Mouse (Mus musculus) megakaryocyte, embryonic 14.5 days (primary cell): Measurements from ENCODE around the gene Cdyl2.

ENCODE experiments used
- FLI1 ChIP-seq: IDR thresholded peaks from 2 replicates; pipeline ENCODE4 v1.6.1; 2012; ENCODE audit warnings: low read length, inconsistent platforms, mixed read lengths
- GATA1 ChIP-seq: IDR thresholded peaks from 3 replicates; pipeline ENCODE4 v1.6.1; 2012; ENCODE audit warnings: mixed read lengths, low read length, inconsistent platforms, borderline replicate concordance

- no peak for TF ChIP-seq FLI1
- TF ChIP-seq GATA1 = no peak
Observed at GRCm38 (mm10) chr8:116666781-116667325, 65.9 kb downstream of the Cdyl2 start.
